Mouse (Mus musculus): ENCODE results near the gene Col11a2.

GRCm38 (mm10) chr17:34083104-34083503 is 43.9 kb downstream of the Col11a2 start:
- TF ChIP-seq CTCF (IDR thresholded peaks at IDR 0.05; ENCODE audit: borderline replicate concordance, insufficient read depth, low read depth, low read length) (no peak), POLR2A (IDR thresholded peaks at IDR 0.05; ENCODE audit: borderline replicate concordance, insufficient read depth, low read length) (no peak)
